Mouse (Mus musculus) megakaryocyte, embryonic 14.5 days (primary cell): ENCODE data around the gene Inpp5a.

ENCODE experiments used
- FLI1 ChIP-seq: IDR thresholded peaks from 2 replicates; pipeline ENCODE4 v1.6.1; 2012; ENCODE audit warnings: low read length, inconsistent platforms, mixed read lengths
- GATA1 ChIP-seq: IDR thresholded peaks from 3 replicates; pipeline ENCODE4 v1.6.1; 2012; ENCODE audit warnings: mixed read lengths, low read length, inconsistent platforms, borderline replicate concordance

DNA sequence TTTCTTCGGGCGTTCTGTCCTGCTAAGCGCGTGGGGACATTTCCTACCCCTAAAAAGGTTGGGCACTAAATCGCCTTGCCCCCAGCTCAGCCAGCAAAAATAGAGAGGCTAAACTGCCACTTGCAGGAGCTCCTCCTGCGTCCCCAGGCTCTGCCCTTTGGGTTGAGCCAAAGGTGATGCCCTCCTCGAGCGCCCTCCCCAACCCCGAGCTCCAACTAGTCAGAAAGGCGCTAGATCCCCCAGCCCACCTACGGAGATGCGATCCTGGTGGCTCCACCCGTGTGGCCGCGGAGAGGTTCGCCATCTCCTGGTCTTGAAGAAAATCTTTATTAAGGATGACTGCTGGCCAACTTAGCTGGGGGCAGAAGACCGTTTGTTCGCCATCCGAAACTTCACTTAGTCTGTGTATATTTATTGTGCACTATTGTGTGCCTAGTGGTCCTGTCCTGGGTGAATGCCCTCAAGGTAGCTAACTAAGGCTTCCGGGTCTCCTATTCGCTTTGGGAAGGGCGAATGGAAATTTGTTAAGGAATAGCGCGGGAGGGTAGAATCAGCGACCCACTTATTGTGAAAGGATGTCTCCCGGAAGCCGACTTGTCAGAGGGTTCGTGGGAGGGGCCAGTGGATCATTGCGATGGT is 196.4 kb downstream of the Inpp5a start:
- TF ChIP-seq GATA1 (no peak), FLI1 (no peak)
